Mouse (Mus musculus): Measurements from ENCODE around the gene Pla2g10.
"Not testable (repeated sequence)": the region's sequence is repeated elsewhere in the genome, so short reads cannot be mapped to it uniquely, and the experiment has no call there.

Gene Pla2g10

DNA sequence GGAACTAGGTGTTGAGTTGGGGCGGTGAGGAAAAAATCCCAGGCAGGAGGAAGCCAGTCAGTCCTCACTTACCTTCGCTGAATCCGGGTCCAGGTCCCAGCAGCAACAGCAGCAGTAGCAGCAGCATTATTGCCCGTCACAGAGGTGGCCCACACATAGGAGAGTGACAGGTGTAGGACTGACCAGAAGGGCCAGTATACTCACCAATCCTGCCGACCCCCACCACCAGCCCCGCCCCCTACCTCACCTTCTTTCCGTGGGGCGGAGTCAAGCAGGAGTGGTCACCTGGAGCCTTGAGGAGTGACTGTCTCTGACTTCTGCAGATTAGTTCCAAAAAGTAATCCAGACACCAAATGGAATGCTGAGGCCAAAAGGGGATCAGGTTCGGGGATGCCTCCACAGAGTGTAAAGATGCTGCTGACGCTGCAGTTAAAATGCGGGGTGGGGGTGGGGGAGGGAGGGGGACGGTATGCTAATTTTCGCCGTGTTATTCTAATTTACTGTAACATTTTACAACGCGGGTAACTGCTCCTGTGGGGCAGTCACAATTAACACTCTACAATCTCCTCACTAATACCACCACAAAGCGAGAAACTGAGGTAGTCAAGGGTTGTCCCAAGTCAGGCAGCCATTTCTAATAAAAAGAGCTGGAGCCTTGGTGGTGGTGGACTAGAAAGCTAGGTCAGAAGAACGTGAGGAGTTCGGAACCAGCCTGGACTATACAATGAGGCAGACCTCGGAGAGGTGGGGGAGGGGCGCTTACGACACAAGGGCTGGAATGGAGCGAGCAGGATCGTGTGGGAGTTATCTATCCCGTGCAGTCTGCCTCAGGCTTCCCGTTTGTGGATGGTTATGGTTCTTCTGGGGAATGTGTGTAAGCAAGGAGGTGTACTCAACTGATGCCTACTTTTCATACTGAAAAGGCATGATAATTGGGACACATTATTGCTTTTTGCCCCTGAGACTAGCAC, at the start of gene Pla2g10:
Gene Pla2g10 (minus strand): TSS at position 699 of the 971 bp plus-strand sequence.
- no peak for DNase-seq (ENCODE audit: extremely low spot score, low read depth, low spot score)

GRCm38 (mm10) chr16:13774651-13775050, 43.9 kb upstream of the Pla2g10 start:
- DNase-seq (ENCODE audit: extremely low spot score, low read depth, low spot score), result not testable (repeated sequence)

- DNase-seq (ENCODE audit: extremely low spot score, low read depth, low spot score), result not testable (repeated sequence)
Observed at GRCm38 (mm10) chr16:13774011-13774410, 43.2 kb upstream of the Pla2g10 start.

DNA sequence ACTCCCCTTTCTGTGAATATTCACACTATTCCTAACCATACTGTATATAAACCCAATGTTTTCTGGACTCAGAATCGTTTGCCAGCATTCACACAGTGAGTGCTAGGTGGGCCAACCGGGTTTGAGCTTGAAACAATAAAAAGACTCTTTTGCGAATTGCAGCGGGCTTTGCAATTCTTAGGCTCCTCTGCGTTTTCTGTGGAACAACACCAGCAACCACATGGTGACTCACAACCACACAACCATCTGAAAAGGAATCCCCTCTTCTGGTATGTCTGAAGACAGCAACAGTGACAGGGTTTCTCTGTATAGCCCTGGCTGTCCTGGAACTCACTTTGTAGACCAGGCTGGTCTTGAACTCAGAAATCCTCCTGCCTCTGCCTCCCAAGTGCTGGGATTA, 41.3 kb upstream of the Pla2g10 start:
- not testable (repeated sequence) for DNase-seq (ENCODE audit: extremely low spot score, low read depth, low spot score)

DNA sequence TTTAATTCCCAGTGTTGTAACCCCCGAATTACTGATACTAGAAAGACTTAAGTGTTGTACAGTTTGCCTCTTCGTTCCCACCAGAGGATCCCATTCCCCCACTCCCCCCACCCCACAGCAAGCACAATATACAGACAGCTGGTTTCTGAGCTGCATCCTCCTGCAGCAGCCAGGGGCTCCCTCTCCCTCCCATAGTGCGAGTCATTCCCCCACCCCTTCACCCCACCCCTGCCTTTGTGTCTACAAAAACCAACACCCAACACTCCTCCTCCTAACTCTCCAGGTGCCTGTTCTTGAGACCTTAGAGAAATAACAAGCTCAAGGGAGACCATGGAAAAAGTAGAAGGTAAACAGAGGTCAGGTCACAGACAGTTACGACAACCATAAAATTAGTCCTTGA, 40.8 kb upstream of the Pla2g10 start:
- DNase-seq (ENCODE audit: extremely low spot score, low read depth, low spot score), result not testable (repeated sequence)

GRCm38 (mm10) chr16:13766367-13766766, 35.6 kb upstream of the Pla2g10 start:
- DNase-seq (ENCODE audit: extremely low spot score, low read depth, low spot score), result no peak

- DNase-seq (ENCODE audit: extremely low spot score, low read depth, low spot score), result no peak
Observed at GRCm38 (mm10) chr16:13764519-13764918, 33.7 kb upstream of the Pla2g10 start.

DNA sequence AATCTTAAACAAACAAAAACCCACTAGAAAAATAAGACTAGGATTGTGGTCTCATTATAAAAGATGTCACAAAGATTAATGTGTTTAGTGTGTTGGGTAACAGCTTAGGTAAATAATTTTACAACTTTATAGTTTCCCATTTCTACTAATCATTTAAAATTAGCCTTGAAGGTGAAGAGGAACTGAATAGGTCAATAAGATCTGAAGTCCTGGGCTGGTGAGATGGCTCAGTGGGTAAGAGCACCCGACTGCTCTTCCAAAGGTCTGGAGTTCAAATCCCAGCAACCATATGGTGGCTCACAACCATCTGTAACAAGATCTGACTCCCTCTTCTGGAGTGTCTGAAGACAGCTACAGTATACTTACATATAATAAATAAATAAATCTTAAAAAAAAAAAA, 32.0 kb upstream of the Pla2g10 start:
- DNase-seq (ENCODE audit: extremely low spot score, low read depth, low spot score), result not testable (repeated sequence)

GRCm38 (mm10) chr16:13757823-13758222, 27.0 kb upstream of the Pla2g10 start:
- DNase-seq (ENCODE audit: extremely low spot score, low read depth, low spot score), result no peak

- DNase-seq (ENCODE audit: extremely low spot score, low read depth, low spot score), result peak; percentile 71
Observed at GRCm38 (mm10) chr16:13754400-13755190, 23.8 kb upstream of the Pla2g10 start.

GRCm38 (mm10) chr16:13753986-13754385, 23.2 kb upstream of the Pla2g10 start:
- no peak for DNase-seq (ENCODE audit: extremely low spot score, low read depth, low spot score)

- DNase-seq (ENCODE audit: extremely low spot score, low read depth, low spot score), result no peak
Observed at GRCm38 (mm10) chr16:13750626-13751025, 19.8 kb upstream of the Pla2g10 start.

DNA sequence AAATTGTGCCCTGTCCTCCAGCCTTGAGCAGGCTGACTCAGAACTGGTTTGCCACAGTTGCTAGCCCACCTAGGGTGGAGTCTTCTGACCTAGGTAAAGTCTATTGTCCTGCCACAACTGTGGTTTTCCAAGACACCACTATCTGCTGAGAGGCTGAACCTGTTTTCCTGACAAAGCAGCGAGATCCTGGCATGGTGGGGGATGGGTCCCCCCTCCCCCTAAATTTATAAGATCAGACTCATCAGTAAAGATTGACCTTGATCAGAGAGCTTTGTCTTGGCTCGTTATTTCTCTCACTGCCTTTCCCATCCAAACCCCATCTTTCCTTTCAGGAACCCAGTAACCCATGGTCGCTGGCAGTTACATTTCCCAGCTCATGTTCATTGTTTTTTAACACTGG, 19.2 kb upstream of the Pla2g10 start:
- no peak for DNase-seq (ENCODE audit: extremely low spot score, low read depth, low spot score)

GRCm38 (mm10) chr16:13749306-13749705, 18.5 kb upstream of the Pla2g10 start:
- no peak for DNase-seq (ENCODE audit: extremely low spot score, low read depth, low spot score)

DNA sequence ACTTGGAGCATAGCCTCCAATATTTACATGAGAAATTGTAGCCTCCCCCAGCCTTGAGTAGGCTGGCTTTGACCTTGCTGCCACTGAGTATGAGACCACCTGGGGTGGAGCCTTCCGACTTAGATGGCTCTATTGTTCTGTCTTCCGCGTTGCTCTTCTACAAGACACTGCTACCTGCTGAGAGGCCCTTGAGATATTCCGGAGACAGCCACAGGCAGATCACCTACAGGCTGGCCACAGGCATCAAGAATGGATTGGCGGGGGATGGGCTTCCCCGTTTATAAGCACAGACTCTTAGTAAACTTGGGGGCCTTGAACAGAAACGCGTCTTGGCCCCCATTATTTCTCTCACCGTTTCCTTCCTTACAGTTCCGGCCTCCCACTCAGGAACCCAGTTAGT, 18.0 kb upstream of the Pla2g10 start:
- DNase-seq (ENCODE audit: extremely low spot score, low read depth, low spot score), result not testable (repeated sequence)

- no peak for DNase-seq (ENCODE audit: extremely low spot score, low read depth, low spot score)
Observed at GRCm38 (mm10) chr16:13748124-13748523, 17.3 kb upstream of the Pla2g10 start.

- no peak for DNase-seq (ENCODE audit: extremely low spot score, low read depth, low spot score)
Observed at GRCm38 (mm10) chr16:13747708-13748107, 16.9 kb upstream of the Pla2g10 start.

DNA sequence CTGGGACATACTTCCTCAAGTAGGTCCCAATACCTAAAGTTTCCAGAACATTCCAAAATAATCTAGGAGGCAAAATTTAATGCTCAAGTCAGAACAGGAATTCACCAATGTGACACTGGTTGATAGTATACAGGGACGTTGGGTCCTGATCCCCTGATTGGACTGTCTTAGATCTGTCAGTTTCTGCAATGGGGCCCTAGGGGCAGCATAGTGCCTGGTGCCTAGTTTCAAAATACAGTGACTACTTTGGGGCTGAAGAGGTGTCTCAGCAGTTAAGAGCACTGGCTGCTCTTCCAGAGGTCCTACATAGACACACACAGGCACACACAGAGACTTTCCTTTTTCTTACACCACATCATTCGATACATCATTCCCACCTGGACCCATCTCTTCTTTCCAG, 10.1 kb upstream of the Pla2g10 start:
- no peak for DNase-seq (ENCODE audit: extremely low spot score, low read depth, low spot score)

GRCm38 (mm10) chr16:13739044-13739443, 8.3 kb upstream of the Pla2g10 start:
- not testable (repeated sequence) for DNase-seq (ENCODE audit: extremely low spot score, low read depth, low spot score)

GRCm38 (mm10) chr16:13735977-13736376, 5.2 kb upstream of the Pla2g10 start:
- no peak for DNase-seq (ENCODE audit: extremely low spot score, low read depth, low spot score)

- DNase-seq (ENCODE audit: extremely low spot score, low read depth, low spot score), result peak; percentile 33
Observed at GRCm38 (mm10) chr16:13733518-13734137, 2.8 kb upstream of the Pla2g10 start.
